Mouse (Mus musculus) left cerebral cortex, postnatal 25 days (tissue): ENCODE results near the gene Far1. TPM values are rescaled to one million over a fixed set of nuclear protein-coding genes. Genes with fewer than 3 reads are reported as not detected.

Source experiments
- total RNA-seq, 2 experiments: library from RNA; stranded (reverse); gene quantifications; 2 replicates each; pipeline ENCODE4 v1.2.3; 2021

The Far1 gene
- total RNA-seq, 2 experiments from 2014 or later = 120 to 134 TPM

Other genes starting within 250 kb of the Far1 start
- 100 to 1,000 TPM in 1 of 2 experiments, 10 to 100 TPM in 1; 87.5 to 102 TPM for gene Btbd10, start 144.4 kb upstream of the Far1 start, total RNA-seq
- gene Pth, start 125.3 kb upstream of the Far1 start, total RNA-seq = not detected